Mouse (Mus musculus): ENCODE measurements around the gene Cuedc2. TPM values are rescaled to one million over a fixed set of nuclear protein-coding genes. Genes with fewer than 3 reads are reported as not detected.

The Cuedc2 gene
- polyA plus RNA-seq, 1 experiment from 2014 or later = 107 TPM

GRCm38 (mm10) chr19:46310312-46310865 lies 28.1 kb downstream of the Cuedc2 start:
- H3K4me3 ChIP-seq (ENCODE audit: inconsistent target) = no peak overlapping the region
- H3K36me3 ChIP-seq (ENCODE audit: inconsistent target) = peaks cover 49% of the 10 kb centered on the region
- H3K27ac ChIP-seq = no peak overlapping the region
- 96% methylated on average over 12 of the region's 12 CpGs for WGBS (ENCODE audit: missing documents)
- H3K79me2 ChIP-seq (ENCODE audit: inconsistent target) = no peaks in the 10 kb centered on the region; the same call in 1 of the 2 replicates

GRCm38 (mm10) chr19:46309651-46310305 lies 28.7 kb downstream of the Cuedc2 start:
- Histone ChIP-seq H3K79me2 (ENCODE audit: inconsistent target) (no peaks in the 10 kb centered on the region; the same call in 1 of the 2 replicates), H3K36me3 (ENCODE audit: inconsistent target) (peaks cover 49% of the 10 kb centered on the region), H3K4me3 (ENCODE audit: inconsistent target) (no peak overlapping the region), H3K27ac (no peak overlapping the region)
- WGBS (ENCODE audit: missing documents) = 93% methylated on average over 21 of the region's 21 CpGs

- no peak overlapping the region for H3K4me3 ChIP-seq (ENCODE audit: inconsistent target)
- no peaks in the 10 kb centered on the region; the same call in 1 of the 2 replicates for H3K79me2 ChIP-seq (ENCODE audit: inconsistent target)
- peaks cover 49% of the 10 kb centered on the region for H3K36me3 ChIP-seq (ENCODE audit: inconsistent target)
- WGBS (ENCODE audit: missing documents) = 16% methylated on average over 47 of the region's 47 CpGs
- no peak overlapping the region for H3K27ac ChIP-seq
These were observed 29.6 kb downstream of the Cuedc2 start for GRCm38 (mm10) chr19:46308706-46309435.

DNA sequence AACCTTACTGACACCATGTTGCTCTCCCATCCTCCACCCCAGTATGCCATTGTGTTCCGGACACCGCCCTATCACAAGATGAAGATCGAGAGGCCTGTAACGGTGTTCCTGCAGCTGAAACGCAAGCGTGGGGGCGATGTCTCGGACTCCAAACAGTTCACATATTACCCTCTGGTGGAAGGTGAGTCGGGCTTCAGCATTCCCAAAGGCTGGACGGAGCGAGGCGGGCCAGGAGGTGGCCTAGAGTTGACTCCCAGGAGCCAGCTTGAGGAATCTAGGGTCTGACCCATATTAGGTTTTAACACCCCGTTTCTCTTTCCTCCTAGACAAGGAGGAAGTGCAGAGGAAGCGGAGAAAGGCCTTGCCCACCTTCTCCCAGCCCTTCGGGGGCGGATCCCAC lies 30.2 kb downstream of the Cuedc2 start:
- WGBS (ENCODE audit: missing documents) = 91% methylated on average over 16 of the region's 16 CpGs
- peaks cover 49% of the 10 kb centered on the region for H3K36me3 ChIP-seq (ENCODE audit: inconsistent target)
- H3K79me2 ChIP-seq (ENCODE audit: inconsistent target) = no peaks in the 10 kb centered on the region; the same call in 1 of the 2 replicates
- no peak overlapping the region for H3K4me3 ChIP-seq (ENCODE audit: inconsistent target)
- H3K27ac ChIP-seq = no peak overlapping the region

- peaks cover 49% of the 10 kb centered on the region for H3K36me3 ChIP-seq (ENCODE audit: inconsistent target)
- no peak overlapping the region for H3K27ac ChIP-seq
- H3K79me2 ChIP-seq (ENCODE audit: inconsistent target) = no peaks in the 10 kb centered on the region; the same call in 1 of the 2 replicates
- 97% methylated on average over 16 of the region's 16 CpGs for WGBS (ENCODE audit: missing documents)
- no peak overlapping the region for H3K4me3 ChIP-seq (ENCODE audit: inconsistent target)
These were observed 30.7 kb downstream of the Cuedc2 start for GRCm38 (mm10) chr19:46307781-46308180.

DNA sequence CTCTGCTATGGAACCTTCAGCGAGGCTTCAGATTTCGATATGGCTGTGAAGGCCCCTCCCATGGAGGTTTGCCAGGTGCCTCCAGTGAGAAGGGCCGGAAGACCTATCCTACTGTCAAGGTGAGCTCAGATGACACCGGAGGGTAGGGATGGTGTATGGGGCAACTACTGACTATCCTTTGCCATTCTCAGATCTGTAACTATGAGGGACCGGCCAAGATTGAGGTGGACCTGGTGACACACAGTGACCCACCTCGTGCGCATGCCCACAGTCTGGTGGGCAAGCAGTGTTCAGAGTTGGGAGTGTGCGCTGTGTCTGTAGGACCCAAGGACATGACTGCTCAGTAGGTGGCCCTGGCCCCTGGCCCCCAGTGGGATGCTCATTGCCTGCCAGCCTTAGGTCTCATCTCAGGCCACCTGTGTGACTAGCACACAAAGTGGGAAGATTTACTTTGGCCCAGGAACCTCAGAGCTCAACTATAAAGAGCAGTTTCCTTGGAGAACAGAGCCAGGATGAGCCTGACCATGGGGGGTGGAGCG lies 31.7 kb downstream of the Cuedc2 start:
- Histone ChIP-seq H3K79me2 (ENCODE audit: inconsistent target) (no peaks in the 10 kb centered on the region; the same call in 1 of the 2 replicates), H3K4me3 (ENCODE audit: inconsistent target) (no peak overlapping the region), H3K27ac (no peak overlapping the region), H3K36me3 (ENCODE audit: inconsistent target) (peaks cover 45% of the 10 kb centered on the region)
- WGBS (ENCODE audit: missing documents) = 96% methylated on average over 9 of the region's 9 CpGs

- H3K79me2 ChIP-seq (ENCODE audit: inconsistent target) = no peaks in the 10 kb centered on the region; the same call in 1 of the 2 replicates
- peak overlapping the region; percentile 99 for H3K4me3 ChIP-seq (ENCODE audit: inconsistent target)
- WGBS (ENCODE audit: missing documents) = 57% methylated on average over 4 of the region's 5 CpGs
- 0 out of 2 replicates have a peak overlapping the region, but pooled peaks have one; percentile 71 for H3K27ac ChIP-seq
- peaks cover 39% of the 10 kb centered on the region for H3K36me3 ChIP-seq (ENCODE audit: inconsistent target)
These were observed 32.3 kb downstream of the Cuedc2 start for GRCm38 (mm10) chr19:46306268-46306610.

DNA sequence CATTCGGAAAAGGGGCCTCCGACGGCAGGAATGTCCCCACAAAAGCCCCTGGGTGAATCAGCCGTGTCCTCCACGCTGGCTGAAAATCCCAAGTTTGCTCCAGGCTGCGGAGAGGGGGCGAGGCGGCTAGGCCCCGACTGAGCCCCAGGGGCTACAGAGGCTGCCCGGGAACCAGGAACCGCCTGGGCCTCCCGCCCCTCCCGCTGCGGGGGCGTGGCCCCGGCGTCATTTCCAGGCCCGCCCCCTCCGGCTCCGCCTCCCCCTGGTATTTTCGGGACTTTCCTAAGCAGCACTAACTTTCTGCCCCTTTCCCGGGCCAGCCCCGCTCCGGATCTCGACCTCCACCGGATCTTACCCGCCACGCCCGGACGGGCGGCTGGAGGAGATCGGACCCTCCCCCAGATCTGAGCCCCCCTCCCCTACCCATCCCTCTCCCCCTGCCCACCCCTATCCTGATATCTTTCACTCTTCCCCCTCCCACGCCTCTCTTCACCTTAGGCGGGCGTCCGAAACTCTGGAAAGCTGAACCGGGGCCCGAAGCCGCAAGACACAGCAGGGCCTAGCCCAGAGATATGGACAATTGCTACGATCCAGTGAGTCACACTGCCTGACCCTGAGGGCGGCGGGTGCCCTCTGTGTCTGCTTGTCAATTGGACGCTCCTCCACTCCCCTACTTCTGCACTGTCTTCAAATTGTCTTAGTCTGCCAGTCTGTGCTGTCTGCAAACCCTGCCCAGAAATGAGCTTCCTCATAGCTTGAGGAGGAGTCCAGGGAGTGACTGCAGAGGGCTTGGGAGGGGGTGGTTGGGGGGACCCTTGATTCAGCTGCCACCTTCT lies 32.9 kb downstream of the Cuedc2 start:
- H3K4me3 ChIP-seq (ENCODE audit: inconsistent target) = peak overlapping the region; percentile 99
- peaks cover 33% of the 10 kb centered on the region for H3K36me3 ChIP-seq (ENCODE audit: inconsistent target)
- WGBS (ENCODE audit: missing documents) = 1% methylated on average over 35 of the region's 43 CpGs
- H3K79me2 ChIP-seq (ENCODE audit: inconsistent target) = no peaks in the 10 kb centered on the region; the same call in 1 of the 2 replicates
- H3K27ac ChIP-seq = peak overlapping the region; percentile 78

DNA sequence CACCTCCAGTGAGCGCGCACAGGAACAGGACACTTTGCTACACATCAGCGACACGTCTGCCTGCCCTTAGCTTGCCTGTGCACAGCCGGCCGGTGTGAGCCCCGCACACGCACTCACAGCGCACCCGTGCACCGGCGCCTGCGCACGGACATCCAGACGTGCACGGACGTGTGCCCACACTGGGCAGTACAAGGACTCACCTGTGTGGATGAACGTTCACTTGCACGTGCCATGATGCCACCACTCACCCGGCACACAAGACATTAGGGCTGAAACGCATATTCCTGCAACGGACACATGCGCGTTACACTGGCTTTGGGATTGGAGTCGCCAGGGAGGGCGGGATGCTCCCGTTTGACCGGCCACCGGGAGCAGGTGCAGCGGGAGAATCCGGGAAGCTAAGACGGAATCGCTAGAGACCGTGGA lies 33.6 kb downstream of the Cuedc2 start:
- 2% methylated on average over 34 of the region's 34 CpGs for WGBS (ENCODE audit: missing documents)

DNA sequence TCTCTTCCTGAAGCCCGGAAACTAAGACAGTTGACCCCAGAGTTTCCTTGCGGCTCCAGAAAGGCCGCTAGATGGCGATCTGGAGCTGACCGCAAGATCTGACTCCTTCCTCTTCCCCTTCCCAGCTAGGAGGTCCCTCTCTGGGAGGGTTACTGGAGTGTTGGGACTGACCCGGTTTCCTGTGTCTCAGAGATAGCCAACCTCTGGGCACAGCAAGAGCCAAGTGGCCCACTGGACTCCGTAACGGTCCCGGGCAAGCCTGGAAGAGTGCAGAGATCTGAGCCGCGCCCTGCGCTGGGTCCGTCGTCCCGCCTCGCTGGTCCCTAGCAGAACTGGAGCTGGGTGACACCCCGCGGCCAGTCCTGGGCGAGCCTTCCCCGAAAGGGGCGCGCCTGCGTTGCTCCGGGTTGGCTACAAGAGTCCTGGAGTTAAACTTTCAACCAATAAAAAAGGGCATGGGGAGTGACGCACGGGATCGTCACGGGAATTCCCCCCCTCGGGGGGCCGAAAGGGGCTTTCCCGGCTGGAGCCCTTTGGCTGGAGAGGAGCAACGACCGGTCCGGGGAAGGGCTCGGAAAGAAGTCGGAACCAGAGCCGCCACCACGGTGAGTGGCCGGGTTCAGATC lies 34.2 kb downstream of the Cuedc2 start, which contains the start of gene Nfkb2:
TSS of gene Nfkb2 (plus strand) at position 105 of the 626 bp plus-strand sequence.
- Histone ChIP-seq H3K4me3 (ENCODE audit: inconsistent target) (peak within 1 kb of the TSS; percentile 99), H3K27ac (peak within 1 kb of the TSS; percentile 78), H3K79me2 (ENCODE audit: inconsistent target) (no peaks in the 10 kb centered on the region; the same call in 1 of the 2 replicates), H3K36me3 (ENCODE audit: inconsistent target) (peaks cover 20% of the 10 kb centered on the region)
- WGBS (ENCODE audit: missing documents) = under 1% methylated on average over 35 of the region's 39 CpGs

More for the DNA sequence above, 33.6 kb downstream of the Cuedc2 start:
- H3K4me3 ChIP-seq (ENCODE audit: inconsistent target) = peak overlapping the region; percentile 99
- H3K36me3 ChIP-seq (ENCODE audit: inconsistent target) = peaks cover 26% of the 10 kb centered on the region
- no peaks in the 10 kb centered on the region; the same call in 1 of the 2 replicates for H3K79me2 ChIP-seq (ENCODE audit: inconsistent target)
- peak overlapping the region; percentile 78 for H3K27ac ChIP-seq

GRCm38 (mm10) chr19:46303251-46304215 lies 35.0 kb downstream of the Cuedc2 start:
- H3K27ac ChIP-seq = peak overlapping the region; percentile 78
- no peaks in the 10 kb centered on the region; the same call in 1 of the 2 replicates for H3K79me2 ChIP-seq (ENCODE audit: inconsistent target)
- peak overlapping the region; percentile 99 for H3K4me3 ChIP-seq (ENCODE audit: inconsistent target)
- 54% methylated on average over 18 of the region's 18 CpGs for WGBS (ENCODE audit: missing documents)
- peaks cover 19% of the 10 kb centered on the region for H3K36me3 ChIP-seq (ENCODE audit: inconsistent target)

DNA sequence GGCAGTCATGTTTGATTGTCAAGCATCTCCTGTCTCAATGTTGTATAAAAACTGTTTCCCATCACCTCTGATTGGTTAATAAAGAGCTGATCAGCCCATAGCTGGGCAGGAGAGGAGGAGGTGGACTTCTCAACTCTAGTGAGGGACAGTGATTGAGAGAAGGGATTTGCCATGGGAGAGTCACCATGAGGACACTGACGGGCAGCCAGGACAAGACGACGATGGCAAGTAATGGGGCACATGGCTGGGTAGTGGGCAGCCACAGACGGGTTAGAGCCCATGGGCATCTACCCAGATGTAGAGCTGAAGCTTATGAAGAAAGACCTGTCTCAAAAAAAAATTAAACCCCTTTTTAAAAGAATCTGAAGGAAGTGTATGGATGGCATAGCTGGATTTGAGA lies 36.0 kb downstream of the Cuedc2 start:
- Histone ChIP-seq H3K79me2 (ENCODE audit: inconsistent target) (no peaks in the 10 kb centered on the region; the same call in 1 of the 2 replicates), H3K4me3 (ENCODE audit: inconsistent target) (no peak overlapping the region), H3K27ac (no peak overlapping the region), H3K36me3 (ENCODE audit: inconsistent target) (peaks cover 9% of the 10 kb centered on the region)
- 98% methylated on average over 4 of the region's 4 CpGs for WGBS (ENCODE audit: missing documents)
